Mouse (Mus musculus) stomach, postnatal 0 days (tissue): ENCODE results near the gene Rab8b. TPM values are rescaled to one million over a fixed set of nuclear protein-coding genes. Genes with fewer than 3 reads are reported as not detected.
A peak's percentile ranks its signal among the peaks of the same experiment; 100 is the strongest.

ENCODE experiments used
- ATAC-seq: fragments of 200-750 bp; cut with Nextera tagmentation; 2 replicates; pipeline ENCODE4 v1.8.0; 2017; ENCODE audit not compliant: low FRiP score, low TSS enrichment
- DNase-seq: peaks from one replicate; pipeline ENCODE4 v3.0.0-alpha.2; 2016; ENCODE audit warnings: low spot score
- H3K27ac ChIP-seq: fragments of 300-500 bp; sonication (generic); replicated peaks from 2 replicates; pipeline ENCODE4 v1.5.1; 2014; ENCODE audit warnings: mild to moderate bottlenecking, control low read depth
- H3K27me3 ChIP-seq: fragments of 300-500 bp; sonication (generic); 2 replicates; pipeline ENCODE4 v1.6.1; 2014; ENCODE audit warnings: low read length; ENCODE audit not compliant: control insufficient read depth, insufficient read depth
- H3K36me3 ChIP-seq: fragments of 300-500 bp; sonication (generic); 2 replicates; pipeline ENCODE4 v1.6.1; 2014; ENCODE audit warnings: low read length, mixed read lengths; ENCODE audit not compliant: control insufficient read depth, insufficient read depth
- H3K4me1 ChIP-seq: fragments of 300-500 bp; sonication (generic); replicated peaks from 2 replicates; pipeline ENCODE4 v1.6.1; 2014; ENCODE audit warnings: antibody characterized with exemption; ENCODE audit not compliant: control insufficient read depth, insufficient read depth
- H3K4me2 ChIP-seq: fragments of 300-500 bp; sonication (generic); replicated peaks from 2 replicates; pipeline ENCODE4 v1.6.1; 2014; ENCODE audit warnings: low read depth, mild to moderate bottlenecking, control low read depth, moderate library complexity
- H3K4me3 ChIP-seq: fragments of 300-500 bp; sonication (generic); 2 replicates; pipeline ENCODE4 v1.5.1; 2014; ENCODE audit warnings: low read depth, low read length, control low read depth
- H3K9ac ChIP-seq: fragments of 300-500 bp; sonication (generic); 2 replicates; pipeline ENCODE4 v1.6.1; 2014; ENCODE audit warnings: mild to moderate bottlenecking, low read length, control low read depth, mixed read lengths
- H3K9me3 ChIP-seq: fragments of 300-500 bp; sonication (generic); 2 replicates; pipeline ENCODE4 v1.6.1; 2016; ENCODE audit warnings: low read length; ENCODE audit not compliant: control insufficient read depth
- CTCF ChIP-seq: IDR thresholded peaks from 2 replicates; pipeline ENCODE4 v1.5.1; 2016; ENCODE audit warnings: antibody characterized with exemption, low read depth, mild to moderate bottlenecking, moderate library complexity
- EP300 ChIP-seq: optimal IDR thresholded peaks from 2 replicates; pipeline ENCODE3; 2016; ENCODE audit warnings: antibody characterized with exemption
- WGBS: fragments of 180-500 bp; shearing (Covaris S2); extraction: QIAGEN DNeasy Blood & Tissue Kit; methylation state at CpG from one replicate; pipeline ENCODE4 v1.1.7; 2014; 5-methylcytosine and 5-hydroxymethylcytosine counted together
- polyA plus RNA-seq: library from polyadenylated mRNA; unstranded; fragments of >200 nt; fragmentation: Nextera tagmentation; extraction: Ambion mirVana; gene quantifications from 2 replicates; pipeline ENCODE4 v1.2.1, GENCODE M21; 2015

Gene Rab8b
- polyA plus RNA-seq, 1 experiment from 2014 or later: 9.4 TPM

DNA sequence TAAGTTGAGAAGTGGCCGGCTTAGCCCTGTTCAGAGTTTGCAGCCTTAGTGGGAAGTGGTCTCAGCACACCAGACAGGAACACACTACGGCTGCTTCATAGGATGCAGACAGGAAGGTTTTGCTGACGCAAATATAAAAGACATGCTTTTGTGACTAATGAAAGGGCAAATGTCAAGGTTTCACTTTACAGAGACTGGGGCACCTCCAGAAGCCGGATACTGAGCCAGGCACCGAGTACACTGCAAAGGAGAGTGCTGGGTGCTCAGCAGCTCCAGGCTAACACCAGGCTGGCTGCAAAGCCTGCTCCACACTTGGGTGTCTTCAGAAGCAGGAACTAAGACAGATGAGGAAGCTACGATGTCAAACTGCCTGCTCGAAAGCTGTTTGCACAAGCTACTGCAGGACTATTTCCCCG, 37.1 kb downstream of the Rab8b start:
- Histone ChIP-seq H3K9ac (no peak overlapping the region), H3K4me1 (peaks cover 3% of the 10 kb centered on the region; the same call in 1 of the 2 replicates), H3K4me2 (no peak overlapping the region), H3K27me3 (no peaks in the 10 kb centered on the region), H3K36me3 (no peaks in the 10 kb centered on the region), H3K9me3 (no peaks in the 10 kb centered on the region), H3K4me3 (no peak overlapping the region), H3K27ac (0 out of 2 replicates have a peak overlapping the region, but pooled peaks have one; percentile 13)
- ATAC-seq: no peak; the same call in 1 of the 2 replicates
- no peak for DNase-seq
- 46% methylated on average over 8 of the region's 8 CpGs for WGBS
- TF ChIP-seq CTCF (no peak), EP300 (no peak)

DNA sequence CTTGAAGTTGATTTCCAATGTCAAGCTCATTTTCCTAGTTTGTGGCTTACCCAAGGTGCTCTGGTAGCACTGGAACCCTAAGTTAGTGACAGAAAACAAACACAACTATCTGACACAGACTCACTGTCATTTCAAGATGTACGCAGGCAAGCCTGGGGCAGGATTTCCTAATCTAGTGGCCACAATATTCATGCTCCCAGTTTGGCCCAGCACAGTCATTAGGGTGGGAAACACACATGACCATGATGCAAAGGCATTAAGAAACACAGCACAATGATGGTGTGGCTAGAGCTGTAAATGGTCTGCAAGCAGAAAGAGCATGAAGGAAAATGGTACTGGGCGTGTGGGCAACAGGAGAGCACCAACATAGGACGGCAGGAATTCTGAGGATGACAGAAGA, 37.6 kb downstream of the Rab8b start:
- ATAC-seq (no peak), DNase-seq (no peak)
- no peaks in the 10 kb centered on the region for H3K27me3 ChIP-seq
- H3K4me1 ChIP-seq: no peaks in the 10 kb centered on the region; the same call in 1 of the 2 replicates
- H3K9me3 ChIP-seq: no peaks in the 10 kb centered on the region
- no peak overlapping the region for H3K9ac ChIP-seq
- WGBS: 84% methylated on average over 3 of the region's 3 CpGs
- no peaks in the 10 kb centered on the region for H3K36me3 ChIP-seq
- no peak overlapping the region for H3K4me2 ChIP-seq
- no peak overlapping the region for H3K27ac ChIP-seq
- no peak overlapping the region for H3K4me3 ChIP-seq
- TF ChIP-seq CTCF (no peak), EP300 (no peak)

DNA sequence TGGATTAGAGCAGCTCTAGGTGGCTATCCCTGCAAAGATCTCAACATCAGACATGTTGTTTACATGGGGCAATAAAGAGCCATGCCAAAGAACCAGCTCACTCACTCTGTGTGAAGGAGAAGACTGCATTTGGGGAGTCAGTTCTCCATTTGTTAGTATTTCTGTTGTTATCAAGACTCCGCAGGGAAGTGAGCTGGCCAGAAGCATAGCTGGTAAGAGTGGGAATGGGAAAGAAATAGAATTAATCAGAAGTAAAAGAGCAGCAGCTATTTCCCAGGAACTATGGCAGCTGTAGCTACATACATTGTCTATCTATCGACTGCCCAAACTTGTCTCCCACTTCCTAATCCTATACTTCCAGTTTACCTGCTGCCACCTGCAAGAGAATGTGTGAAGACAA, 38.7 kb downstream of the Rab8b start:
- TF ChIP-seq EP300 (no peak), CTCF (no peak)
- H3K4me2 ChIP-seq: no peak overlapping the region
- H3K27me3 ChIP-seq: no peaks in the 10 kb centered on the region
- H3K9ac ChIP-seq: no peak overlapping the region
- no peaks in the 10 kb centered on the region for H3K9me3 ChIP-seq
- H3K4me3 ChIP-seq: no peak overlapping the region
- no peak for ATAC-seq
- H3K36me3 ChIP-seq: no peaks in the 10 kb centered on the region
- 77% methylated on average over 2 of the region's 2 CpGs for WGBS
- no peaks in the 10 kb centered on the region for H3K4me1 ChIP-seq
- DNase-seq: no peak
- H3K27ac ChIP-seq: no peak overlapping the region

DNA sequence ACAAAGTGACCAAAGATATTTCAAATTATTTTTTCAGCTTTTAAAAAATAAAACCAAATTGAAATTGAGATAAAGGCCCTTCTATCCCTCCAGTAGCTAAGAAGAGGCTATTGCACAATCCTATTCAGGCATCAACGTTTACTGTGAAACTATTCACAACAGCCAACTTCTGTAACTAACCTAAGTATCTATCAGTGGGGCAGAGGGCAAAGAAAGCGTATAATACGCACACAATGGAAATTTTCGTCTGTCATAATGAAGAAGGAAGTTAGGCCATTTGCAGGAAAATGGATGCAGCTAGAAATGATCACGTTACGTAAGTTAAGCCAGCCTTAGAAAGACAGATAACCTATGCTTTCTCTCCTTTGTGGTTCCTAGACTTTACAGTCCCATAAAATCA, 40.0 kb downstream of the Rab8b start:
- ATAC-seq (no peak), DNase-seq (no peak)
- Histone ChIP-seq H3K4me2 (no peak overlapping the region), H3K4me1 (no peaks in the 10 kb centered on the region), H3K27me3 (no peaks in the 10 kb centered on the region), H3K27ac (no peak overlapping the region), H3K36me3 (no peaks in the 10 kb centered on the region), H3K9me3 (no peaks in the 10 kb centered on the region), H3K9ac (no peak overlapping the region), H3K4me3 (no peak overlapping the region)
- TF ChIP-seq CTCF: no peak
- TF ChIP-seq EP300: no peak
- 77% methylated on average over 6 of the region's 6 CpGs for WGBS

DNA sequence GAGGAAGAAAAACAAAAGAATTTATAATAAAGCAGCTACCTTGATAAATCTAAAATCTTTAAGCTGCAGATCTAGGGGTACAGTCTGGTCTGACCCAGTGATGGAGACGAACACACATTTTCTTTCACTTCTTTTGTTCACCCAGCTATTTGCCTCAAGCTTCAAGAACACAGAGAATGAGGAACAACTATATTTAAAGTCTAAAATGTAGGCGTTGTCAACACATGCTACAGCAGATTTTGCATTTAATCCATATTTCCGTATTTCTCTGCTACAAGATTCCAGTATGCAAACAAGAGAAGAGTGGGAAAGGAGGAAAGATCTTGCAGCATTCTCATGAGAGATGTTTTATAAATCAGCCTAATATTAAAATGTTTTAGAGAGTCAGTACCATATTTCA, 40.6 kb downstream of the Rab8b start:
- ATAC-seq (no peak), DNase-seq (no peak)
- Histone ChIP-seq H3K27me3 (no peaks in the 10 kb centered on the region), H3K36me3 (no peaks in the 10 kb centered on the region), H3K27ac (no peak overlapping the region), H3K4me1 (no peaks in the 10 kb centered on the region), H3K9me3 (no peaks in the 10 kb centered on the region), H3K9ac (no peak overlapping the region), H3K4me2 (no peak overlapping the region), H3K4me3 (no peak overlapping the region)
- WGBS: 83% methylated on average over 3 of the region's 3 CpGs
- no peak for TF ChIP-seq CTCF
- TF ChIP-seq EP300: no peak

DNA sequence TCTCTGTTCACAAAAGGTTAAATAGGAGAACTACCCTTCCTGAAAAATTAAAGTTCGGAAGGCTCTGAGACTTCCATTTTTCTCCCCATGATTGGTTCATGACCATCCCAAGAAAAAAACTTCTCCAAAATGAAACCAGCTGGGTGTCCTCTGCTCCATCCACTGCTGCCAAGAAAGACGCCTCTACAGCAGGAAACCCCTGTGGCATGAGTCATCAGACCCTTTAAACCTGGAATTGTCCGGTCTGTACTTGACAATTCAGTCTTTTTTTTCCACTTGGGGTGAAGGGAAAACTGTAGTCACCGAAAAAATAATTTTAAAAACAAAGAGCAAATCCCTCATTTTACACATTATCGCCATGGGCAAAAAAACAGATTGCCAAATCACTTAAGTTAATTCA, 42.9 kb downstream of the Rab8b start:
- no peak overlapping the region for H3K9ac ChIP-seq
- H3K4me2 ChIP-seq: no peak overlapping the region
- H3K4me3 ChIP-seq: no peak overlapping the region
- no peak overlapping the region for H3K27ac ChIP-seq
- H3K4me1 ChIP-seq: no peaks in the 10 kb centered on the region
- no peaks in the 10 kb centered on the region for H3K9me3 ChIP-seq
- H3K36me3 ChIP-seq: no peaks in the 10 kb centered on the region
- no peaks in the 10 kb centered on the region for H3K27me3 ChIP-seq
- WGBS: 36% methylated on average over 5 of the region's 5 CpGs
- TF ChIP-seq CTCF (no peak), EP300 (no peak)
- no peak for DNase-seq
- ATAC-seq: peak; percentile 72; the same call in 1 of the 2 replicates
